Mouse (Mus musculus): ENCODE measurements around the gene Cd9. TPM values are rescaled to one million over a fixed set of nuclear protein-coding genes. Genes with fewer than 3 reads are reported as not detected.
"Not testable (repeated sequence)": the region's sequence is repeated elsewhere in the genome, so short reads cannot be mapped to it uniquely, and the experiment has no call there.

Gene Cd9
- total RNA-seq, 2 experiments from 2014 or later, result 22.5 to 27.7 TPM

- ATAC-seq (replicated peaks; ENCODE audit: poor library complexity, severe bottlenecking), result no peak
Observed at GRCm38 (mm10) chr6:125504622-125505355, 10.2 kb upstream of the Cd9 start.

GRCm38 (mm10) chr6:125503186-125503802 is 8.7 kb upstream of the Cd9 start:
- no peak for ATAC-seq (replicated peaks; ENCODE audit: poor library complexity, severe bottlenecking)

DNA sequence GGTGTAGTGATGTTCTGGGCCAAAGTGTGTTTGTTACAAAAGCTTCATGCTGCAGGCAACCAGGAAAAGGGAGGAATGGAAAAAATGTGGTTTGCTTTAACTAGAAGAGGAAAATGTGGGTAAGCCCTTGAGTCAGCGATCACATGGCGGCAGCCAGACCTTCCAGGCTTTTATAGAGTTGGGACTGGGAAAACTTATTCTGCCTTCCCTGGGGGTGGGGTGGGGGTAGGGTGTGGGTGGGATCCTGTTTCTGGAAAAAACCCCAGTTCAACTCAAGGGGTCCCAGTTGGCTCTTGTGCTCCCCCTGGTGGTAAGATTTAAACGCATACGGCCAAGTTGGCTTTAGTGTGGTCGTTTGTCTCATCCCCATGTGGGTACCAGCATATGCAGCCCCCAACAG is 3.5 kb upstream of the Cd9 start:
- ATAC-seq (replicated peaks; ENCODE audit: poor library complexity, severe bottlenecking), result peak; percentile 34

- no peak for ATAC-seq (replicated peaks; ENCODE audit: poor library complexity, severe bottlenecking)
Observed at GRCm38 (mm10) chr6:125496417-125496816, 1.8 kb upstream of the Cd9 start.

GRCm38 (mm10) chr6:125495361-125495760 is 770 bp upstream of the Cd9 start:
- ATAC-seq (replicated peaks; ENCODE audit: poor library complexity, severe bottlenecking), result no peak

DNA sequence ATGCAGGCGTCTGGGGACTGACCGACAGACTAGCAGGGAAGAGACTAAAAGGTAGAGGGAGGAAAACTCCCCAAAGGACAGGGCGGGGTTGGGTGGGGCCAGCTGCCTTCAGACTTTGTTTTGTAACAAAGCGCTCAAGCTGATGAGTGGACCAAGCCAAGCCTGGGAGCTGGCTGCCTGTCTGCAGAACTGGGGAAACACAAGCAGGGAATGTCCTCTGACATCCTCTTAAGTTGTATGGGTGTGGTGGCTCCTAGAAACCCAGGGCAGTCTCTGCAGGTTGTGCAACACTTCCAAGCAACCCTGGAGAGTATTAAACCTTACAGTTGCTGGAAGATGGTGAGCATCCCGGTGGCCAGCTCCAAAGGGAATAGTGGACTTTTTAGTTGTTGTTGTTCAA is 1.4 kb downstream of the Cd9 start:
- peak; percentile 31; the same call in 1 of the 2 replicates for ATAC-seq (replicated peaks; ENCODE audit: poor library complexity, severe bottlenecking)

DNA sequence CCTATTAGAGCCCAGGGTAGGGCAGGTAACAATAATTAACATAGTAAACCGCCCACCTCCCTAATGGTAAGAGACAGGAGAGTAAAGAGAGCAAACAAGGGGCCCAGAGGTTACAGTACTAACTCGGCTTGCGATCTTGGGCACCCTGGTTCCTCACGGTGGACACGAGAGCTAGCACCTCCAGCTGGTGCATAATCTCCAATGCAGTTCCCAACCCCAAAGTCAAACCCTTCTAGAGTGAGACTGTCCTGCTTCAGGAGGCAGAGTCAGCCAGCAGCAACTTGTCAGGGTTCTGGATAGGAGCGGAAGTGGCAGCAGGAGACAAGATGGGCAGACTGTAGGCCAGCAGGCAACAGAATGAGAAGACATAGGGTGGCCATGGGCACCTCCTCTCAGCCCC is 1.9 kb downstream of the Cd9 start:
- no peak for ATAC-seq (replicated peaks; ENCODE audit: poor library complexity, severe bottlenecking)

DNA sequence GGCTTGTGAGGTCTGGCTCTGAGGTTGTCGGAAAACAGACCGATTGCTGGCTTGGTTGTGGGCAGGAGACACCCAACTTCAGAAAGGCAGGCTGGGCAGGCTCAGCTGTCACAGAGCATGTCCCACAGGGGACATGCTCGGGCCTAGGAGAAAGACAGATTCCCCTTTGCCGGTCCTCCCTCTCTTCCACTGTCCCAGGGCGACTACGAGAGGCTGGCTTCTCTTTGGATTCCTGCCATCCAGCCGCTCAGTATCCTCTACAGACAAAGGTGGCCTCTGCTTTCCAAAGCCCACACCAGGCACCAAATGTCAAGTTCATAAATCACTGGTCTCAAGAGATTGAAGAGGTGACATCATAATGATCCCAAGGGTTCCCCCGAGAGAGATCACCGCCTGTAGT is 2.6 kb downstream of the Cd9 start:
- ATAC-seq (replicated peaks; ENCODE audit: poor library complexity, severe bottlenecking), result no peak

DNA sequence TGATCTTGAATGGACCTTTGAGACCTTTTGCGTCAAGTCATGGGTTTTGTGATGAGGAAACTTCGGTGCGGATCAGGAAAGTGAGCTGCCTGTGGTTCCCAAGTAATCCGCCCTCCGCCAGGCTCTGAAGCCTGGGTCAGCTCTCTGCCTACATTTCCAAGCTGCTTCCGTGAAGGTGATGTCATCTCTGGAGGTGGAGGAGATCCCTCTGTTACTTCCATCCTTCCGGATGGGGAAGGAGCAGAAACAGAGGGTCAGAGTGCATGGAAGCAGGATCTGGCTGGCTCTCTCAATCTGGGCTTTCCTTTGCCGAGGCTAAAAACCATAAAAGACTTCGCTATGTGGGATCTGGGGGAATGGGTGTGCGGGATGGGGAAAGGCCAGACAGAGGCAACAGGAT is 3.2 kb downstream of the Cd9 start:
- no peak for ATAC-seq (replicated peaks; ENCODE audit: poor library complexity, severe bottlenecking)

DNA sequence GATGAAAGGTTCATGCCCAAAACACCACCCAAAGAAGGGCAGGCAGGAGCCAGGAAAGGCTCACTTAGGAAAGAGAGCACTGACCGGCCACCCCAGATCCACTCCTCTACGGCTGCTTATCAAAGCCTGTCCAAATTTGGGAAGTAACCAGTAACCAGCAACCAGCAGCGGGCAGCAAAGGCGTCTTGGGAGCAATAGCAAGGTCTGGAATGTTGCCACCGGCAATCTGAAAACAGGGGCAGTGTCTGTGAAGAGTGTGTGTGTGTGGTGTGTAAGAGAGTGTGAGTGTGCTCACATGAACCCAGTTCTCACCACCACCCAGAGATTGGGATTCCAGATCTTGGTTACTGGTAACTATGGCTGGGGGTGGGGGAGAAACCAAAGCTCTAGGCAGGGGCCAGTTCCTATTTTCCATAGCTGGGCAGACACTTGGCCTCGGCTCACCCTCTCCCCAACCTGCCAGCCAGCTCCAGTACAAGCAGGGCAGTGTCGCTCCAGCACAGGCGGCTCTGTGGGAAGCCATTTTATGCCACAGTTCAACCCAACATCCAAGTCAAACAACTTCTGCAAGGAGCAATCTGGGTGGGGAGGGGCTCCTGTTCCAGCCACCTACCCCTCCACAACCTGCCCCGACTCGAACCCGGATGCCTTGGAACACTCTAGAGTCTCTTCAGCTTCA is 4.6 kb downstream of the Cd9 start:
- peak; percentile 60 for ATAC-seq (replicated peaks; ENCODE audit: poor library complexity, severe bottlenecking)

DNA sequence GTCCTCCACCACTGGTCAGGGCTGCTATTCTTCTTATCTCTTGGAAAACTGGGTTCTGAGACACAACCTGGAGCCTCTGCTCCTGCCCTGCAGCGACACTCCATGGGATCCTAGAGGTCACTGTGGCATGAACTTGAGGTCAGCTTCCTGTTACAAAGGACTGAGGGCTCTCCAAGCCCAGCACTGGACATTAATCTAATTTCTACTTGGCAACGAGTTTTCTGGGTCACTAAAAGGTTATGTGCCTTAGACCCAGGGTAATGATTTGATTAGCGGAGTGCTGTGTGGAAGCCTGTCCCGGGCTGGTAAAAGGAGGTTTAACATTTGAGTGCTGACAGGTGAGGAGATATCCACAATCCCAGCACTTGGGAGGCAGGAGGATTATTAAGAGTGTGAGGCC is 9.0 kb downstream of the Cd9 start:
- ATAC-seq (replicated peaks; ENCODE audit: poor library complexity, severe bottlenecking), result no peak

DNA sequence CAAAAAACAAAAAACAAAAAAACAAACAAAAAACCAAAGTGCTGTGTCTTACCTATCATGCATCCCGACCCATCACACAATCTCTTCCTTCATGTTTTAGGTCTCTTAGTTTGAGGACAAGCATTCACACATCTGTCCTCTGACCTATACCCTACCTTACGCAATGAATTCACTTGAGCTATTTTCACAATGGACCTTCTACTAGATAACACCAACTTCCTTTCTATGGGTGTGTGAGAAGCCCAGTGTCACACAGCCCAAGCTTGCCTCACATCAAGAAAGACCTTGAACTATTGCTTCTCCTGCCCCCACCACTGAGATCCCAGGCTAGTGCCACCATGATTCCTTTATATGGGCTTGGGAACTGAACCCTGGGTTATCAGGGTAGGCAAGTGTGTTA is 9.9 kb downstream of the Cd9 start:
- peak; percentile 40 for ATAC-seq (replicated peaks; ENCODE audit: poor library complexity, severe bottlenecking)

DNA sequence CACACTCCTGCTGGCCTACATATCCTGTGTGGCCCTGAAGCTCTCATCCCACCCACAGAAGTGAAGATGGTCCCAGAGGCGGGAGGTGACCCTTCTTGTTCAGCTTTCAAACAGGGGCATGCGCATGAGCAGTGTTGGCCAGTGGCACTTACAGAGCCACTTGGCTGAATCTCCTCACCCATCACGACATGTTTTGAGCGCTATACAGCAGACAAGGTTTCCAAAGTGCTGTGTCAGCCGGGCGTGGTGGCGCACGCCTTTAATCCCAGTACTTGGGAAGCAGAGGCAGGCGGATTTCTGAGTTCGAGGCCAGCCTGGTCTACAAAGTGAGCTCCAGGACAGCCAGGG is 10.3 kb downstream of the Cd9 start:
- ATAC-seq (replicated peaks; ENCODE audit: poor library complexity, severe bottlenecking), result not testable (repeated sequence)

DNA sequence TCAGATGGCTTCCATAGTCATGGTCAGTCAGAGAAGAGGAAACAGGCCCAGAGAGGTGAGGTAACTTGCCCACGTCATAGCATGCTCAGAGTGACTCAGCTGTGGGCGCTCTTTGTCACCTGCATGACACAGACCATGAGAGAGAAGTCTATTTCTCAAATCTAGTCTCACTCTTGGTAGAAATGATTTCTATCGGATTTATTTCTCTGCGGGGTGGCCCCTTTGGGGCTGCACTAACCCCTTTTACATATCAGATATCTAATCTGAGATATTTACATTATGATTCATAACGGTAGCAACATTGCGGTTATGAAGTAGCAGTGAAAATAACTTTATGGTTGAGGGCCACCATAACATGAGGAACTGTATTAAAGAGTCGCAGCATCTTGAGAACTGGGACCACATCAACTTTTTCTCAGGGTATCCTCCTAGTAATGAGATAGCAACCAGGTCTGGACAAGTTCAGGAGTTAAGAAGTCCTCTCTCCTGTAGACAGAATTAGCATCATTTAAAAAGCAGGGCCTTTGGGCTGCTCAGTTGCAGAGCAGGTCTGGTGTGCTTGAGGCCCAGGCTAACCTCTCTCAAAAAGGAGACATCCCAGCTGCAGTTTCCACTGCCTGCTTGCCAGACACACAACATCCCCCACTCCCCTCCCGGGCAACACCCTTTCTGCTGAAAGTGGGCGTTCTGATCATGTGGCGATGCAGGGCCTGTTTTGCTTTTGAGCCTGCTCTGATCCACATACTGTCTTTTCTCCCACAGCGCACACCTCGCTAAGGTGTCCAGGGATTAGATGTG is 10.9 kb downstream of the Cd9 start:
- peak; percentile 41 for ATAC-seq (replicated peaks; ENCODE audit: poor library complexity, severe bottlenecking)

- ATAC-seq (replicated peaks; ENCODE audit: poor library complexity, severe bottlenecking), result no peak
Observed at GRCm38 (mm10) chr6:125482427-125482831, 12.2 kb downstream of the Cd9 start.

DNA sequence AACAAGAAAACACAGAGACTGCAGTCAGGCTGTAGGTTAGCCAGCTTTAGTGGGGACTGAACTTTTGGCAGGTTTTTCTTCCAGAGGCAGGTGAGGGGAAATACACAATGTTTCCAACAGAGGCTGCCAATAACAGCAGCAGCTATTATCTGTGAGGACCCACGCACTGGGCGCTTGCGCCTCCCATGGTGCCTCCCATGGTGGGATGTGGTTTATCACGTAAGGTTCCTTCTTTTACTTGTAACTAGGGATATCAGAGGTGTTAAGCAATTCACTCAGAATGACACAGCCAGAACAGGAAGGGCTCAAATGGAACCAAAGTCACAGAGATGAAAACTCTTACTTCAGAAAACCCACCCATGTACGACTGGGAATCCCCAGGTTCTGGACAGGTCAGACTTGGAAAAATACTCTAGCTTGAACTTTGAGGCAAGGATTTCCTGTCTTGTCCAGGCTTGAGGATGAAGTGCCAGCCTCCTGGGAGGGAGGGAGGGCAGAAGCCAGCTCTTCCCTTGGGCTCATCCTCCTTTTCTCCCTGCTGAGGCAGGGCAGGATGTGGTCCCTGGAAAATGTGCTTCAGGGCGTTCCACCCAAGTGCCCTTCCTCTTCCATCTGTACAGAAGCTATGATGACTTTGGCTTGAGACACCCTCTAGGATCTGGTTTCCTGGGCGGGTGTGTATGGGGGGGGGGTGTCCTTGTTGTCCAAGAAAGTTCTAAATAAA is 12.8 kb downstream of the Cd9 start:
- peak; percentile 70 for ATAC-seq (replicated peaks; ENCODE audit: poor library complexity, severe bottlenecking)

GRCm38 (mm10) chr6:125480396-125481361 is 13.9 kb downstream of the Cd9 start:
- ATAC-seq (replicated peaks; ENCODE audit: poor library complexity, severe bottlenecking), result peak; percentile 57

- no peak for ATAC-seq (replicated peaks; ENCODE audit: poor library complexity, severe bottlenecking)
Observed at GRCm38 (mm10) chr6:125479359-125479758, 15.2 kb downstream of the Cd9 start.
